In genomic region chr9:46334471-46335025, GRCm38 (mm10) we compare ENCODE assay signal across 28 mouse cellular contexts. TPM values are rescaled to one million over a fixed set of nuclear protein-coding genes. Genes with fewer than 3 reads are reported as not detected.
DNase-seq lines count a peak whose midpoint lies in the region.
"Had no signal": no experiment of that assay in that cellular context is flagged by ENCODE, and none has a peak within 500 bp of the region (broad histone marks: within the 10 kb centered on the region; RNA-seq: fewer than 3 reads in every experiment).

No protein-coding gene starts in this region.

- H3K9me3 ChIP-seq in limb, embryonic 10.5 days (replicated peaks): no peaks in the 10 kb centered on the region
- H3K9me3 ChIP-seq: hindbrain, embryonic 12.5 days; liver, embryonic 15.5 days had no signal

- WGBS in limb, embryonic 10.5 days: 26% methylated on average over 26 of the region's 26 CpGs

- peaks cover 59% of the 10 kb centered on the region for H3K27me3 ChIP-seq in limb, embryonic 10.5 days (ENCODE audit: low read depth, poor library complexity, severe bottlenecking)

- peaks cover 45% of the 10 kb centered on the region for H3K4me1 ChIP-seq in limb, embryonic 10.5 days

- no peak overlapping the region for H3K4me3 ChIP-seq in limb, embryonic 10.5 days
- H3K4me3 ChIP-seq: hindbrain, embryonic 12.5 days; liver, embryonic 15.5 days had no signal

- 0 out of 2 replicates have a peak overlapping the region, but pooled peaks have one; percentile 7 for H3K27ac ChIP-seq in limb, embryonic 10.5 days
- H3K27ac ChIP-seq: hindbrain, embryonic 12.5 days; liver, embryonic 15.5 days had no signal

- no peaks in the 10 kb centered on the region for H3K36me3 ChIP-seq in limb, embryonic 10.5 days
- H3K36me3 ChIP-seq: hindbrain, embryonic 12.5 days; liver, embryonic 15.5 days had no signal

- DNase-seq in cerebellum, postnatal 10 days: peak; percentile 53 to 62
- DNase-seq in cerebellum, adult 8-10 months: no peak
- peak; percentile 4 for DNase-seq in kidney, postnatal 10 days
- DNase-seq in kidney, adult 9 months: no peak
- peak; percentile 35 for DNase-seq in ES-CJ7 (ENCODE audit: low read depth, low spot score)
- no peak for DNase-seq in limb, embryonic 10.5 days (ENCODE audit: low spot score)
- no peak for DNase-seq in layer of hippocampus, adult 18-20 months (ENCODE audit: low spot score in 2 of 2)
- DNase-seq in kidney, adult 11 months: no peak
- DNase-seq: adrenal gland, postnatal 36 days; cerebellum, adult 9-10 months; gastrocnemius, postnatal 25 days; kidney, adult 8-10 months; kidney, postnatal 36 days; lung, postnatal 14 days; right cerebral cortex, adult 18-20 months; thymus, postnatal 36 days had no signal

RNA-seq across cellular contexts. Expression of gene 4931429L15Rik, which starts 14.8 kb away (rescaled TPM):
- polyA plus RNA-seq in limb, embryonic 10.5 days (2016; fragmentation: Nextera tagmentation; extraction: Ambion mirVana): not detected in 2 replicates
- not detected for total RNA-seq in layer of hippocampus, adult 18-20 months (2021)
- total RNA-seq: adrenal gland, postnatal 36 days; gastrocnemius, postnatal 25 days; heart, adult 8-10 months; layer of hippocampus, postnatal 10 days; left cerebral cortex, adult 8-10 months; megakaryocyte, adult 5-6 weeks; midbrain, postnatal 0 days; neutrophil, adult 5-6 weeks had no signal
- polyA plus RNA-seq: forebrain, embryonic 16.5 days; heart, postnatal 0 days; hindbrain, embryonic 12.5 days; inflammation-experienced regulatory T-cells, adult 6 months; limb, embryonic 14.5 days; liver, embryonic 15.5 days; midbrain, postnatal 0 days had no signal

RNA-seq across cellular contexts. Expression of gene Bud13, which starts 51.7 kb away (rescaled TPM):
- 36.6 and 37.4 TPM in 2 replicates for polyA plus RNA-seq in limb, embryonic 10.5 days (2016; fragmentation: Nextera tagmentation; extraction: Ambion mirVana)
- 10 to 100 TPM; 11.3 to 11.9 TPM for total RNA-seq in layer of hippocampus, adult 18-20 months (2021)

Comparison
In these comparisons a context has a peak if more than half of its experiments do, and no peak if none do; other contexts are left out.
1. DNase-seq: peak in cerebellum, postnatal 10 days (2 of 2), kidney, postnatal 10 days (single experiment) and ES-CJ7 (single experiment); none in cerebellum, adult 8-10 months (single experiment), kidney, adult 9 months (single experiment), limb, embryonic 10.5 days (single experiment), layer of hippocampus, adult 18-20 months (0 of 2) and kidney, adult 11 months (single experiment).